Mouse (Mus musculus) liver, embryonic 16.5 days (tissue): ENCODE results near the gene Gpatch8. TPM values are rescaled to one million over a fixed set of nuclear protein-coding genes. Genes with fewer than 3 reads are reported as not detected.
A peak's percentile ranks its signal among the peaks of the same experiment; 100 is the strongest.

Experiments used
- ATAC-seq: fragments of 200-750 bp; cut with Nextera tagmentation; 2 replicates; pipeline ENCODE4 v1.8.0; 2017; ENCODE audit warnings: low read depth, mild to moderate bottlenecking, moderate number of reproducible peaks, moderate library complexity
- H3K27ac ChIP-seq: fragments of 300-500 bp; sonication (generic); 2 replicates; pipeline ENCODE4 v1.5.1; 2014; ENCODE audit warnings: mild to moderate bottlenecking, low read length
- H3K27me3 ChIP-seq: fragments of 300-500 bp; sonication (generic); 2 replicates; pipeline ENCODE4 v1.6.1; 2014; ENCODE audit warnings: low read depth, low read length, mixed read lengths; ENCODE audit not compliant: control insufficient read depth, insufficient read depth
- H3K36me3 ChIP-seq: fragments of 300-500 bp; sonication (generic); 2 replicates; pipeline ENCODE4 v1.6.1; 2014; ENCODE audit warnings: mild to moderate bottlenecking; ENCODE audit not compliant: control insufficient read depth, insufficient read depth
- H3K4me1 ChIP-seq: fragments of 300-500 bp; sonication (generic); 2 replicates; pipeline ENCODE4 v1.6.1; 2014; ENCODE audit warnings: low read depth, low read length, mixed read lengths; ENCODE audit not compliant: control insufficient read depth
- H3K4me2 ChIP-seq: fragments of 300-500 bp; sonication (generic); 2 replicates; pipeline ENCODE4 v1.6.1; 2014; ENCODE audit warnings: low read depth, low read length, mixed read lengths
- H3K4me3 ChIP-seq: fragments of 300-500 bp; sonication (generic); 2 replicates; pipeline ENCODE4 v1.5.1; 2014; ENCODE audit warnings: low read depth, mild to moderate bottlenecking, low read length
- H3K9ac ChIP-seq: fragments of 300-500 bp; sonication (generic); 2 replicates; pipeline ENCODE4 v1.6.1; 2014; ENCODE audit warnings: low read depth, low read length
- H3K9me3 ChIP-seq: fragments of 300-500 bp; sonication (generic); replicated peaks from 2 replicates; pipeline ENCODE4 v1.6.1; 2016; ENCODE audit warnings: low read length; ENCODE audit not compliant: control insufficient read depth
- WGBS: fragments of 180-500 bp; shearing (Covaris S2); extraction: QIAGEN DNeasy Blood & Tissue Kit; methylation state at CpG from one replicate; pipeline ENCODE4 v1.1.7; 2014; ENCODE audit not compliant: insufficient replicate concordance; 5-methylcytosine and 5-hydroxymethylcytosine counted together
- polyA plus RNA-seq: library from polyadenylated mRNA; unstranded; fragments of >200 nt; fragmentation: Nextera tagmentation; extraction: Ambion mirVana; gene quantifications from 2 replicates; pipeline ENCODE4 v1.2.1, GENCODE M21; 2015

Gene Gpatch8
- polyA plus RNA-seq, 1 experiment from 2014 or later: 18.6 TPM

DNA sequence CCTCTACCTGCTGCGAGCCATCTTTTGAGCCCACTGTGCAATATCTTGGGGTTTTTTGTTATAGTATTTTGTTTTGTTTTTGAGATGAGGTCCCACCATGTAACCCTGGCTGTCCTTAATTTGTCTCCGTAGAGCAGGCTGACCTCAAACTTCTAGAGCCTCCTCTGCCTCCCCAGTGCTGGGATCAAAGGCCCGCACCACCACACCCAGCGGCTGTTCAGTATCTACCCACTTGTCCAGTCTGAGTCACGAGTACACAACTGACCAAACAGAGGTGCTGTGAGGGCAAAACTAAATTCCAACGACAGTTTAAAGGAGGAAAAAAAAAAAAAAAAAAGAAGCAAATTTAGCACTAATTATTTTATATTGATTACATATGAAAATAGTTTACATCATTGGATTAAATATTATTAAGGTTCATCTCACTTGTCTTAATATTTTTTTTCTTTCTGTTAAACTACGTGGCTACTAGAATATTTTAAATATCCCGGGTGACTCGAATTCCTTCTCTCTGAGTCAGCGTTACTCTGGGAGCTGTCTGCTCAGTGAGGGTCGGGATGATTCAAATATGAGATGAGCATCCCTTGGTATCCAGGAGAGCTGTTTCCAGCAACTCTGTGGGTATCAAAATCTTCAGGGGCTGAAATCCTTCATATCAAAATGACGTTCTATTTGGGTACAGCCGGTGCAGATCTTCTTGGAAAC is 20.0 kb upstream of the Gpatch8 start:
- no peak overlapping the region for H3K4me2 ChIP-seq
- no peak overlapping the region for H3K27ac ChIP-seq
- H3K27me3 ChIP-seq: peaks cover 9% of the 10 kb centered on the region; the same call in 1 of the 2 replicates
- H3K4me1 ChIP-seq: no peaks in the 10 kb centered on the region; the same call in none of the 2 replicates
- no peak for ATAC-seq
- 62% methylated on average over 13 of the region's 13 CpGs for WGBS
- no peak overlapping the region for H3K4me3 ChIP-seq
- H3K36me3 ChIP-seq: no peaks in the 10 kb centered on the region
- no peaks in the 10 kb centered on the region for H3K9me3 ChIP-seq
- no peak overlapping the region for H3K9ac ChIP-seq

DNA sequence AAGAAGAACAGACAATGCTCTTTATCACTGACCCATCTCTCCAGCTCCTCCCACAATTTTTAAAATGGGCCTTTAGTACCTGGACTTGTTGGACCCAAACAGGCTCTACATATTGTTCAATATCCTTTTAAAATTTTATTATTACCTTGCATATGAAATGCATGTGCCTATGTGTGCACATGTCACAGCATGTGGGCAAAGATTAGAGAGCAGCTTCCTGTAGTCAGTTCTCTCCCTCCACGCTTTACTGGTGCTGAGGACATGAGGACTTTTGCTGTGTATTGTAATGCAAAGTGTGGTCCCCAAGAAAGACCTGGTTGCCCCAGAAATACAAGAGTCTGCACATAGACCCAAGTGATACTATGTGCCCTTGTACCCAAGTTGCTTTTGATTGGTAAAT is 18.8 kb upstream of the Gpatch8 start:
- Histone ChIP-seq H3K4me2 (no peak overlapping the region), H3K4me3 (no peak overlapping the region), H3K9me3 (no peaks in the 10 kb centered on the region), H3K9ac (no peak overlapping the region), H3K27me3 (peaks cover 4% of the 10 kb centered on the region; the same call in 1 of the 2 replicates), H3K4me1 (no peaks in the 10 kb centered on the region; the same call in none of the 2 replicates), H3K36me3 (no peaks in the 10 kb centered on the region), H3K27ac (no peak overlapping the region)
- ATAC-seq: no peak
- 23% methylated on average over 1 of the region's 1 CpGs for WGBS

DNA sequence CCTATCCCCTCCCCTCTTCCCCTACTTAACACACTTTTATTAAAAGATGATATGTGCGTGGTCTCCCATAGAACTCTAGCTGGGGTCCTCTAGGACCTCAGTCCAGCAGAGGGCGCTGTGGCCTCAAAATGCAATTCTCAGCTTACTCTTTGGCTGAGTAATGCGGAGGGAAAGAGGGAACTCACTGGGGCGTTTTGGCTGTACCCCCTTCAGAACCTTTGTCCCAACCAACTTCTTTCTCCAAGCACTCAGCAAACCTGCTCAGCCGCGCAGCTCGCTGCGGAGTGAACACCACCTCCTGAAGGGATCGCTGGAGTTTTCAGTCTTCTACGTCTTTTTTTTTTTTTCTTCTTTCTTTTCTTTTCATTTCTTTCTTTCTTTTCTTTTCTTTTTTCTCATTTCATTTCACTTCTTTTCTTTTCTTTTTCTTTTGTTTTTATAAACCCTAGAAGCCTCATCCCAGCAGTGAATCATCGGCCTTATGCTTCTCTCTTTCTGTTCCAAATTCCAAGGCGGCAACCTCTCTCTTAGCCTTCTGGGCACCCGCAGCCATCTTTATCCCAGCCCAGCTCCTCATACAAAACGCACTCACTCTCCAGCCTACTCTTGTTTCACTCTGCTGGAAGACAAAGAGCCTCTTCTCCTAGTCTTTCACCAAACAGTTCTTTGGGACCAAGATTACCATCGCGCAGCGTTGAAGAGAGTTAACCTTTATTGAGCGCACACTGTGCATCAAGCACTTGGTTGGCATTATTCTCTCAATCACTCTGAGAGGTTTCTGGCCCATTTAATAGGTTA is 16.9 kb upstream of the Gpatch8 start:
- 15% methylated on average over 18 of the region's 18 CpGs for WGBS
- H3K4me2 ChIP-seq: peak overlapping the region; percentile 85
- no peak for ATAC-seq

DNA sequence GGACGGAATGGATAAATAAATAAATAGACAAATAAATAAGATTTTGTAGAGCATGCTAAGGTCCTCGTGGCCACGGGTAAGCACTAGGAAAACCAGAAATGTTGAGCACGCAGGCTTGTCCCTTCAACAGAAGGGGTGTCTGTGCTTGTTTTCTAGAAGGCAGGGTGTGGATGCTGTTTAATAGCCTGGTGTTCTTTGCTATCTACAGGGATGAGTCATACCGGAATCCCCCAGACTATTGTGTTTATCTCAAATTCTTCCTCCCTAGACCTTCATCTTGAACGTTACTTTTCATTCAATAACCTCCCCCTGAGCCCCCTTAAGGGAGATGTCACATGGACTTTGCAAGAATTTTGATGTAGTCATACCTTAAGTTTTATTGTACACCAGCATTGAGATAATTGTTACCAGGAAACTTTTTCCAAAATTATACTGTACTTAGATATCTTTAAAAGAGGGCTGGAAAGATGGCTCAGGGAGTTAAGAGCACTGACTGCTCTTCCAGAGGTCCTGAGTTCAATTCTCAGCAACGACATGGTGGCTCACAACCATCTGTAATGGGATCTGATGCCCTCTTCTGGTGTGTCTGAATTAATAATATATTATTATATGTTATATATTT is 12.7 kb upstream of the Gpatch8 start:
- Histone ChIP-seq H3K27me3 (no peaks in the 10 kb centered on the region; the same call in 1 of the 2 replicates), H3K4me3 (no peak overlapping the region), H3K27ac (no peak overlapping the region), H3K4me1 (peaks cover 11% of the 10 kb centered on the region), H3K9me3 (no peaks in the 10 kb centered on the region), H3K9ac (no peak overlapping the region), H3K4me2 (no peak overlapping the region), H3K36me3 (no peaks in the 10 kb centered on the region)
- ATAC-seq: no peak
- WGBS: 48% methylated on average over 7 of the region's 7 CpGs

More for the DNA sequence above, 16.9 kb upstream of the Gpatch8 start:
- H3K4me1 ChIP-seq: no peaks in the 10 kb centered on the region; the same call in 1 of the 2 replicates
- H3K27ac ChIP-seq: no peak overlapping the region
- H3K9me3 ChIP-seq: no peaks in the 10 kb centered on the region
- peak overlapping the region; percentile 59 for H3K4me3 ChIP-seq
- H3K27me3 ChIP-seq: no peaks in the 10 kb centered on the region; the same call in 1 of the 2 replicates
- peak overlapping the region; percentile 50; the same call in 1 of the 2 replicates for H3K9ac ChIP-seq
- no peaks in the 10 kb centered on the region for H3K36me3 ChIP-seq

DNA sequence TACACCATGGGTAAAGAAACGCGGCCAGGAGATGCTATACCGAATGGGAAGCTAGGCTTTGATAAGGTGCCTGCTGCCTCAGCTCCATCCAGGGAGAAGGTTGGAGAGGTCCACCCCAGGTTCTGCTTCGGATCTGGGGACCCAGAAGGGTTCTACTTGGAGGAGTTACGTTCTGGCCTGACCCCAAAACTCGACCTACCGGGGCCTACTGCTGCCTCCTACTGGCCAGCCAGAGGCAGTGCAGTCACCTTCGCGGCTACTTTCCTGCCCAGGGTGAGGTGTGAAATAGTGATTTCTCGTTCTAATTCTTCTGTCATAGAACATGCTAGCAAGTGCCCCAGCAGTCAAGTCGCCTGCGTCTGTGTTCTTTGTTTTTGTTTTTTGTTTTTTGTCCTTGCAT is 12.0 kb upstream of the Gpatch8 start:
- H3K4me1 ChIP-seq: peaks cover 11% of the 10 kb centered on the region
- H3K9me3 ChIP-seq: no peaks in the 10 kb centered on the region
- H3K4me2 ChIP-seq: no peak overlapping the region
- H3K27me3 ChIP-seq: no peaks in the 10 kb centered on the region
- H3K36me3 ChIP-seq: no peaks in the 10 kb centered on the region
- no peak overlapping the region for H3K4me3 ChIP-seq
- no peak for ATAC-seq
- H3K27ac ChIP-seq: no peak overlapping the region
- H3K9ac ChIP-seq: no peak overlapping the region
- WGBS: 64% methylated on average over 12 of the region's 12 CpGs

DNA sequence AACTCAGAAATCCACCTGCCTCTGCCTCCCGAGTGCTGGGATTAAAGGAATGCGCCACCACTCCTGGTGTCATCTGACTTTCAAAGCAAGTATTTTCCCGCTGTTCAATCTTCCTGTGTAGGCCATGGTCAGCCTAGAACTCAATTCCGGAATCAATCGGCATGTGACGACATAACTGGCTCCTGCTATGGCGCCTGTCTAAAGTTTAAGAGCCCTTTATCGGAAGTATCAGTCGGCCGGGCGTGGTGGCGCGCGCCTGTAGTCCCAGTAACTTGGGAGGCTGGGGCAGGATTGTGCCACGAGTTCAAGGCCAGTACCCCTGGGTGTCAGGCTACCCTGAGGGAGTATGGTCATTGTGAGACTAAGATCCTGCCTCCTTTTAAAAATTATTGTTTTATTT is 11.5 kb upstream of the Gpatch8 start:
- ATAC-seq: no peak
- WGBS: 84% methylated on average over 15 of the region's 15 CpGs

DNA sequence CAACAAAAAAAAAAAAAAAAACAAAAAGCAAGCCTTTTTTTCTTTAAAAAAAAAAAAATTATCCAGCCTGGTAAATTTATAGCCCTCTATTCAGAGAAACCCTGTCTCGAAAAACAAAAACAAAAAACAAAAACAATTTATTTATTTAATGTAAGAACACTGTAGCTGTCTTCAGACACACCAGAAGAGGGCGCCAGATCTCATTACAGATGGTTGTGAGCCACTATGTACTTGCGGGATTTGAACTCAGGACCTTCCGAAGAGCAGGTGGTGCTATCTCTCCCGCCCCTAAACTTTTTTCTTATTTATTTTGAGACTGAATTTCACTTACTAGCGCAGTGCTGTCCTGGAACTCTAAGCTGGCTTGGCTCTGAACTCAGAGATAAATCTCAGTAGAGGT is 11.0 kb upstream of the Gpatch8 start:
- Histone ChIP-seq H3K9ac (no peak overlapping the region), H3K4me3 (no peak overlapping the region), H3K27me3 (no peaks in the 10 kb centered on the region), H3K36me3 (no peaks in the 10 kb centered on the region), H3K4me1 (peaks cover 11% of the 10 kb centered on the region), H3K4me2 (no peak overlapping the region), H3K27ac (no peak overlapping the region), H3K9me3 (no peaks in the 10 kb centered on the region)
- WGBS: 69% methylated on average over 6 of the region's 6 CpGs
- no peak for ATAC-seq

More for the DNA sequence above, 11.5 kb upstream of the Gpatch8 start:
- Histone ChIP-seq H3K27me3 (no peaks in the 10 kb centered on the region), H3K9ac (no peak overlapping the region), H3K27ac (no peak overlapping the region), H3K9me3 (no peaks in the 10 kb centered on the region), H3K4me1 (peaks cover 11% of the 10 kb centered on the region), H3K4me2 (no peak overlapping the region), H3K4me3 (no peak overlapping the region), H3K36me3 (no peaks in the 10 kb centered on the region)

DNA sequence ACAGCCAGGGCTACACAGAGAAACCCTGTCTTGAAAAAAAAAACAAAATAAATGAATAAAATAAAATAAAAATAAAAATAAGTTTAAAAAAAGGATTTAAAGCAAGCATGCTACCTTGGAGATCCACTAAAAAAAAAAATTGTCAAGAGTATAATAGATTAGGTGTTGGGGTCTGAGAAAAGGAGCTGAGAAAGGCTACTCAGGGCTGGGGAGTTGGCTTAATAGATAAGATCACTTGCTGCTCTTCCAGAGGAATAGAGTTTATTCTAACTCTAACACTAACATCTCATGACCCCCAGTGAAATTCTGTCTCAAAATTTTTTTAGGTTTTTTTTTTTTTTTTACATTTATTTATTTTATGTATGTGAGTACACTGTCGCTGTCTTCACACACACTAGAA is 10.1 kb upstream of the Gpatch8 start:
- no peak overlapping the region for H3K27ac ChIP-seq

More for the DNA sequence above, 10.1 kb upstream of the Gpatch8 start:
- Histone ChIP-seq H3K27me3 (no peaks in the 10 kb centered on the region), H3K4me3 (no peak overlapping the region), H3K9me3 (no peaks in the 10 kb centered on the region), H3K4me1 (peaks cover 11% of the 10 kb centered on the region), H3K36me3 (no peaks in the 10 kb centered on the region), H3K4me2 (no peak overlapping the region), H3K9ac (no peak overlapping the region)
- no peak for ATAC-seq
- WGBS: 87% methylated on average over 1 of the region's 1 CpGs
